Mouse (Mus musculus): ENCODE measurements at regions not wholly inside any gene's neighbourhood (a gene's known extent, or its start where the extent isn't known, plus 50 kb on each side); places are given as distances from the start of the nearest gene placed in this dataset.
"Not testable (repeated sequence)": the region's sequence is repeated elsewhere in the genome, so short reads cannot be mapped to it uniquely, and the experiment has no call there.

GRCm38 (mm10) chr8:37112386-37112785 is 119.0 kb downstream of the AI429214 start:
- not testable (repeated sequence) for TF ChIP-seq CTCF (conservative IDR thresholded peaks at IDR 0.05; ENCODE audit: insufficient read depth, insufficient read length, low read depth, low read length); POLR2A (IDR thresholded peaks at IDR 0.05; ENCODE audit: low read depth, low read length)
